Mouse (Mus musculus): Measurements from ENCODE around the gene Lpcat1.

Gene Lpcat1

GRCm38 (mm10) chr13:73477841-73478240, 10.8 kb downstream of the Lpcat1 start:
- no peak for DNase-seq

DNA sequence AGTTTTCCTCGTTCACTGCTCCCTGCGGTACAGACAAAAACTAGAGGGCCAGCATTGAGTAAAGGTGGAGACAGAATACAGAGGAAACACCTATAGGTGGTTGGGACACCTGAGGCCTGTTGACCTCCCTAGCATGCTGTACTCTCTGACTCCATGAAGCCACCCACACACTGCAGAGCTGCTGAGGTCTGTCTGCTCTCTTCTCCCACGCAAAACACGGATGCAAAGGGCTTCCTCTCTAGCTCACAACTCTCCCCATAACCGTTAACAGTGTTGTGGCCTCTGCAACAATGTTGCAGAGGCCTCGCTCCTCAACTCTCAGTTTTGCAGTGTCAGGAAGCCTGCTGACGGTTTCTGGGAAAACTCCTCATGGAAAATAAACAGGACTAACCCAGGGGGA, 15.5 kb downstream of the Lpcat1 start:
- DNase-seq, result no peak

- DNase-seq, result no peak
These were observed 16.3 kb downstream of the Lpcat1 start for GRCm38 (mm10) chr13:73483331-73483730.

DNA sequence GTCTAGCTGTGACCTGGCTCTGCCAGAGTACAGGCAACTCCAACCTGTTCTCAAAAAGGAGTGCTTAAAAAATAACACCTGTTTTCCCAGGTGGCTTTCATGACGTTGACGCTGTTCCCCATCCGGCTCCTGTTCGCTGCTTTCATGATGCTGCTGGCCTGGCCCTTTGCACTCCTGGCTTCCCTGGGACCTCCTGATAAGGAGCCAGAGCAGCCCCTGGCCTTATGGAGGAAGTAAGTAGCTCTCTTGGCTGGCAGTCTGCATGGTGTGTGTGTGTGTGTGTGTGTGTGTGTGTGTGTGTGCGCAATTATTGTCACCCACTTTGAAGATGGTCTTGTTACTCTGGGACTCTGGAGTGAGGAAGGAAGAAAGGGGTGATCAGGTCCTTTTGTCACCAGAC, 17.2 kb downstream of the Lpcat1 start:
- DNase-seq, result no peak

- no peak for DNase-seq
These were observed 21.1 kb downstream of the Lpcat1 start for GRCm38 (mm10) chr13:73488105-73488504.

DNA sequence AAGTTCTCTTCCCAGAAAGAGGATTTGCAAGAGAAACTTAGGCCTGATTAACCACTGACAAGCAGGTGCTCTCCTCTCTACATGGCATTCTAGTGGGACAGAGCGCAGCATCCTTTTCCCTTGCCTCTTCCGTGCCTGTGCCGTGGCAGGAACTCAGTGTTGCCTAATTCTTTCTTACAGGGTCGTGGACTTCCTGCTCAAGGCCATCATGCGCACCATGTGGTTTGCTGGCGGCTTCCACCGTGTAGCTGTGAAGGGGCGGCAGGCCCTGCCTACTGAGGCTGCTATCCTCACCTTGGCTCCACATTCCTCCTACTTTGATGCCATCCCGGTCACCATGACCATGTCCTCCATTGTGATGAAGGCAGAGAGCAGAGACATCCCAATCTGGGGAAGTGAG, 21.7 kb downstream of the Lpcat1 start:
- no peak for DNase-seq

DNA sequence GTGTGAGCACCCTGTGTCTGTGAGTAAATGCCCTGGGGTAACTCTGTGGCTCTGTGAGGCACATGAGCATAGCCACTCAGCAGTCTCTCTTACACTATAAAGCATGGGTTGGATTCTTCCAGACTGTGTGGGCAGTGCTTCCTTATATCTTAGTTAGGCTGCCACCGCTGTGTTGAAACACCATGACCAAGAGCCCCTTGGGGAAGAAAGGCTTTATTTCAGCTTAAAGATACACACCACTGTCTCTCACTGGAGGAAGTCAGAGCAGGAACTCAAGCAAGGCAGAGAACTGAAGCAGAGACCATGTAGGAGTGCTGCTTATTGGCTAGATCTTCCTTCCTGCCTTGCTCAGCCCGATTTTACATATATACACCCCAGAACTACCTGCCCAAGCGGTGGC, 23.0 kb downstream of the Lpcat1 start:
- DNase-seq, result no peak

GRCm38 (mm10) chr13:73490564-73491170, 23.7 kb downstream of the Lpcat1 start:
- DNase-seq, result no peak

GRCm38 (mm10) chr13:73493183-73493582, 26.2 kb downstream of the Lpcat1 start:
- DNase-seq, result no peak

GRCm38 (mm10) chr13:73494528-73494927, 27.5 kb downstream of the Lpcat1 start:
- DNase-seq, result no peak

GRCm38 (mm10) chr13:73496137-73496536, 29.1 kb downstream of the Lpcat1 start:
- DNase-seq, result no peak

- DNase-seq, result no peak
These were observed 33.1 kb downstream of the Lpcat1 start for GRCm38 (mm10) chr13:73499893-73500604.

- DNase-seq, result peak; percentile 46 to 51
These were observed 35.7 kb downstream of the Lpcat1 start for GRCm38 (mm10) chr13:73502719-73503118.

DNA sequence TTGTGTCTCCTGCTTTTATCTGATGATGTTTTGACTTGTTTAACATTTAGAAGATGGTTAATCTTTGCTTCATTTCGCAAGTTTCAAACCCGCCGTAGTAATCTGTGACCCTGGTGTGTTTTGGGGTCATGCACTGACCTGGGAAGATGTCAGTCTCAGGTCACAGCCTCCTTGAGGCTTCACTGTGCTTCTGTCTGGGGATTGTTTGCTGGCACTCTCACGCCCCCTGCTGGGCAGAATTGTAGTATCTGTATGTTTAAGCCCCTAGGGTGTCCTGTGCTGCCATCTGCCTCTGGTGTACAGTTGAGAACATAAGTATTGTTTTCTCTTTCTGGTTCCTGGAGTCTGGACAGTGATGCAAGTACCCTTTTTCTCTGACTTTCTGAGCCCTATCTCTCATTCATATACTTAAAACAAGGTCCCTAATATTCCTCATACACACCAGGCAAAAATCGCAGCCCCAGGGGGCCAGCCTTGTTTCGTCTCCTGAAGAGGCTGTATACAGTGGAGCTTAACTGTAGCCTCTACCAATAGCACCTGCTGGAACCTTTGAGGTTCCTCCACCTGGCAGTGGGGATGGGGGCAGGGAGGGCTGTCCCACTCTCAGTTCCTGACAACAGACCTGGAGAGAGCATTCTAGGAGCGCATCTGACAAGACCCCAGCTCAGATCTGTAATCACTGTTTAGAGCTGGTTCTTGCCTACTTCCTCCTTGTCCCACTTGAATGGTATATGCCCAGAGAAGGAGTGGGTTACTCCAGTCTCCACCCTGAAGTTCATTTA, 38.9 kb downstream of the Lpcat1 start:
- DNase-seq, result peak; percentile 85 to 86

- peak in 1 of 2 experiments; percentile 9 for DNase-seq
These were observed 42.0 kb downstream of the Lpcat1 start for GRCm38 (mm10) chr13:73508817-73509550.

GRCm38 (mm10) chr13:73509869-73510268, 42.9 kb downstream of the Lpcat1 start:
- DNase-seq, result no peak

- DNase-seq, result peak; percentile 82 to 85
These were observed 46.0 kb downstream of the Lpcat1 start for GRCm38 (mm10) chr13:73512776-73513673.

DNA sequence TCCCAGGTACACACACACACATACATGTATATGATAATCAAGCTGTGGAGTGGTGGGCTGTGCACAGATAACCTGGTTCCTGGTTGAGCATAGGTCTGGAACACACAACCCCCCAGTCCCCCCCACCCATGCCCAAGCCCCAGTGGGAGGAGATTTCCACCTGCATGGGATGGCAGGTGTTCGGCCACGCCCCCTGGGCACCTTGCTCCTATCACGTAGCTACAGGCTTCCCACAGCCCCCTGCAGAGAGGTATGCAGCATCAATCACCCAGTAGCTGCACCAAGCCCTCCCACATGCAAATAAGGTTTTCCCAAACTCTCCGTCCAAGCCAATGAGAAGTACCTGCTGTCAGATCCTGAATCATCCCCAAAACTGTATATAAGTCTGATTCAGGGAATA, 49.9 kb downstream of the Lpcat1 start:
- no peak for DNase-seq

DNA sequence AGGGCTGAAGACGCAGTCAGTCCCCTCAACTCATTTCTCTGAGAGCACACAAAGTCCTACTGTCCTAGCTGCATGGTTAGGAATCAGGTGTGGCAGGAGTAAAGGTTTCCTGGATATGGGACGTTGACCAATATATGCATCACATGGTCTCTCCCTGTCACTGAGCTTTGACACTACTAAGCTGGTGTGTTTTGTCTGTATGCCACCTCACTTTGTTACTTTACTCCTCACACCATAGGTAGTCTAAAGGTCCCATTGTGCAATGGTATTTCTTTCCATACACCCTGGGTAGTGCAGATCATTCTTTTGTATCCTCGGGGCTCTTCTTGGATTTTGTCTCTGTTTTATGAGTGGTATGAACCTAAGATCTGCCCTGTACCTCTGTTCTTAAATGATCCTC, 66.7 kb downstream of the Lpcat1 start:
- no peak for DNase-seq

DNA sequence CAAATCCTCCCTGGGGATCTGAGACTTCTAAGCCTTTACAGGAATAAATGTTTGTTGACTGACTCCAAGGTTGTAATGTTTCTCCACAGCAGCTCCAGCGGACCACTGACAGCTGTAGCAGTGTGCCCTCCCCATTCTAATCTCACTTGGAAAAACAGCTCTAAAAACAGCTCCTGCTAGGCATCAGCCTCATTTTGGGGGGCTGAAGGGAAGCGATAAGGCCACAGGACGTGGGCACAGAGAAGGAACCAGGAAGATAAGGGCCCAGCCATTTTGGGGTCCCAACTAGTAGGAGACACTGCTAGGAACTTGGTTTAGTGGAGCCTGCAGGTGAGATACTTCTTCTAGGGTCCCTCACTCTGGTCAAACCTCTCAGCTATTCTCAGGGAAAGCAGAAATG, 68.3 kb downstream of the Lpcat1 start:
- DNase-seq, result no peak

GRCm38 (mm10) chr13:73536403-73536821, 69.4 kb downstream of the Lpcat1 start, which contains the start of gene Slc6a3:
TSS of gene Slc6a3 (plus strand) at chr13:73536747.
- DNase-seq, result peak; percentile 60 to 69

DNA sequence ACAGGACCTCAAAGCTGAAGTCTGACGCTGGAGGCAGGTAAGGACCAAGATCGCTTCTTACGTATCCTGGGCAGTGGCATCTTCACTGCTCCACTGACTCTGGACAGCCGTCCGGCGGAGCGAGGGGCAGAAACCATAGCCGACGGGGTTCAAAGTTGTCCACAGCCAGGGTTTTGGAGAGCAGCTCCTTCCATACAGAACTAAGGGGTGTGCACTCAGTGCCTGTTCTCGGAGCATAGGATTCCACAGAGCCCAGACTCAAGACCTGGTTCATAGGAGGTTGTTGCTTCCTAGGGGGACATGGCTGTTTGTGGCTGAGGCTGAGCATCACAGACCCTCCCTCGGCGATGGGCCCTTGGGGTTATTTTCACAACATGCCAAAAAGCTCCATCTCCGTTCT, 69.8 kb downstream of the Lpcat1 start:
- DNase-seq, result no peak

All from kidney, postnatal 4 days (tissue).